Mouse (Mus musculus): ENCODE data around the gene Tnfaip8l2. TPM values are rescaled to one million over a fixed set of nuclear protein-coding genes. Genes with fewer than 3 reads are reported as not detected.
"Not testable (repeated sequence)": the region's sequence is repeated elsewhere in the genome, so short reads cannot be mapped to it uniquely, and the experiment has no call there.

Gene Tnfaip8l2
- total and polyA plus RNA-seq, 3 experiments, result 2.0 to 3.7 (median 2.2) TPM

GRCm38 (mm10) chr3:95112760-95113159 lies 29.4 kb downstream of the Tnfaip8l2 start:
- DNase-seq, result no peak

DNA sequence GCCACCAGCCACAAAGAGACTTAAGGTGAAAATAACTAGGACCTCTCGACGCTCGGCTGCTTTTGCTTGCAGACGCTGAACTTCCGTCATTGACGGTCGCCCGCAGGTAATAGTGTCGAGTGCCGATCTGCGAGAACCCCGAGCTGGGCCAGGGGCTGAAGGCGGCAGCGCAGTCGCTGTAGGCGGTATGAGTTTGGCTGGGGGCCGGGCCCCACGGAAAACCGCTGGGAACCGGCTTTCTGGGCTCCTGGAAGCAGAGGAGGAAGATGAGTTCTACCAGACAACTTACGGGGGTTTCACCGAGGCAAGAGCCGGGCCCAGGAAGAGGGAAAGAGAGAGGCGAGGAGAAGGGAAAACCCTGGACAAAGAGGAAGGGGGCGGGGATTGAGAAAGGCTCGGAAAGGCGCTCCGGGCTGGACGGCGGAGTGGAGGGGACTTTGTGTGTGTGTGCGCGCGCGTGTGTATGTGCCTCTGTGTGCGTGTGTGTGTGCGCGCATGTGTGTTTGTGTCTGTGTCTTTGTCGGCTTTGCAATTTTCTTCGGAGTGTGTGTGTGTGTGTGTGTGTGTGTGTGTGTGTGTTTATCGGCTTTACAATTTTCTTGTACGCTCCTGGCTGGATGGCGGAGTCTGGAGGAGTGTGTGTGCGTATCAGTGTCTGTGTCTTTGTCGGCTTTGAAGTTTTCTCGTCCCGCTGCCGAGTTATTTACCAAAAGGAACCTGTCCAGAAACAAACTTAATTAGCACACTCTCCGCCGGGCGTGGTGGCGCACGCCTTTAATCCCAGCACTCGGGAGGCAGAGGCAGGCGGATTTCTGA lies 31.0 kb downstream of the Tnfaip8l2 start, which contains the start of gene Vps72:
Gene Vps72 (plus strand): TSS at position 112 of the 816 bp plus-strand sequence.
- peak; percentile 95 for DNase-seq

DNA sequence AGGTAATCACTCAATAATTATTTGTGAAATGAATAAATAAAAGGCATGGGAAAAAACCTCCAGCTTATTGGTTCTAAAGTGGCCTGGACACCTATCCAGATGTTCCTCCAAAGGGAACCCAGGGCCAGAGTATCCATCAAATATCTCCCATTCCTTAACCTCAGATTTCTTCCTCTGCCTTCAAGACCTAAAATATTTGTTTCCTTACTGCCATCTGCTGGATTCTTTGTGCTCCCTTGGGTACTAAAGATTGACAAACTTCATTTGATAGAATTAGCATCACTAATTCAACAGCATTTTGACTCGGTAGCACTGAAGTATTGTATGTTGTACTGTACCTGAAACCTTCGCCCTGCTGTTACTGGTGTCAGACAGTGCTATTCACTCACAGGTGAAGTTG lies 34.3 kb downstream of the Tnfaip8l2 start:
- DNase-seq, result no peak

- not testable (repeated sequence) for DNase-seq
These were observed 34.9 kb downstream of the Tnfaip8l2 start for GRCm38 (mm10) chr3:95107308-95107707.

DNA sequence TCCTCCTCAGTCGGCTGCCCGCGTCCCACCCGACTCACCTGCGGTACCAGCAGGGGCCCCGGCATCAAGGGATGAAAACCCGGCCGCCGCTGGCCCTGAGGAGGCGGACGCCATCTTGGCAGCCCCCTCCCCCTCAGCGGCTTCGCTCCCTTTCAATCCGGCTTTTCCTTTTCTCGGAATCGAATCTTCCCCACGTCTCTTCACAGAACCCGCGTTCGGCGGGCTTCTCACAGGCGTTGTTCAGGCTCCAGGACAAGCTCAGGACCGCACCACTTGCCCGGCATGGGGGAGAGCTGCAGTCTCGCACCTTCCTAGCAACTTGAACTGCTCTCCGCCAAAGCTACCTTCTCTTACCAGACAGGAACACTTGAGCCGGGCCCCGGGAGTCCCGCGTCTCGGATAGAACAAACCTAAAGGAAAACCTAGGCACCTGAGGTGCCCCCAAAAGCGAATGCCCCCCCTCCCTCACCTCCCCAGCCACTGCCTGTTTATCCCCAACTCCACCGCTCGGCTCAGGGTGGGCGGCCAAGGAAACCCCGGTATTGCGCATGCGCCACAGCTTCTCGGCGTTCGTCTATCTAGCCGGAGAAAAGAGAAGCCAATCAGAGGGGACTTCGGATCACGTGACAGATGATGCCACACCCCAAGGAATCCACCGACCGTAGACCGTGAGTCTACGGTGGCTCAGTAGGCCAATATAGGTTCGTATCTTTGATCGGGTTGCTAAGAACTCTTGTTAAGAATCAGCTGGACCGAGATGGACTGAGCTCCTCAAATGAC lies 35.6 kb downstream of the Tnfaip8l2 start, which contains the start of gene Pip5k1a:
Gene Pip5k1a (minus strand): TSS at position 593 of the 780 bp plus-strand sequence.
- peak; percentile 96 for DNase-seq

GRCm38 (mm10) chr3:95105586-95106337 lies 36.4 kb downstream of the Tnfaip8l2 start:
- no peak for DNase-seq

GRCm38 (mm10) chr3:95105121-95105520 lies 37.0 kb downstream of the Tnfaip8l2 start:
- DNase-seq, result no peak

DNA sequence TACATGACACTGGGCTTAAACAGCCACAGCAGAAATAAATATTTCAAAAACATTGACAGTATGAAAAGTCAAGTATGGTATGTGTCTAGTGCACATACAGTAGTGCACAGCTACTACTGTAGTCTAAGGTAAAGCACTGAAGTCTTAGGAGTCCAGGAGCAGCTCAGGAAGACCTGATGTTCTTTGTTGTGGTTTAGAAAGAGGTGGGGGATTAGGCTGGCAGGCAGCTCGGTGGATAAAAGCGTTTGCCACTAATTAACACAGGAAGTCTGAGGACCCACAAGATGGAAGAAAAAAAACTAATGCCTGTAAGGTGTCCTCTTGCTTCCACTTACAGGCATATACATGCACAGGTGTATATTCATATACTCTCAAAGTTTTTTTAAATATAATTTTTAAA lies 41.3 kb downstream of the Tnfaip8l2 start:
- DNase-seq, result no peak

Small RNA genes lying within 50 kb of the gene (microRNA-seq; reads per million reads assigned to microRNA genes)
- 0 reads per million in 2 experiments for gene Mir8099-1

Other genes with a start within 250 kb of the Tnfaip8l2 start
- gene Selenbp1, start 209.3 kb downstream of the Tnfaip8l2 start, total RNA-seq (2021), result 10 to 100 TPM; 47.5 to 52.7 TPM
- gene Selenbp1, start 209.3 kb downstream of the Tnfaip8l2 start, polyA plus RNA-seq (2012; rRNA removed), result 102 and 126 TPM in 2 replicates
- gene Rfx5, start 188.3 kb downstream of the Tnfaip8l2 start, total RNA-seq (2021), result 10 to 100 TPM; 17.2 to 30.1 TPM
- 10.8 and 13.5 TPM in 2 replicates for gene Rfx5, start 188.3 kb downstream of the Tnfaip8l2 start, polyA plus RNA-seq (2012; rRNA removed)
- gene Pi4kb, start 167.6 kb downstream of the Tnfaip8l2 start, total RNA-seq (2021), result 10 to 100 TPM; 57.0 to 68.7 TPM
- gene Pi4kb, start 167.6 kb downstream of the Tnfaip8l2 start, polyA plus RNA-seq (2012; rRNA removed), result 29.3 and 29.9 TPM in 2 replicates
- gene Zfp687, start 126.9 kb downstream of the Tnfaip8l2 start, total RNA-seq (2021), result 10 to 100 TPM; 26.3 to 29.5 TPM
- gene Zfp687, start 126.9 kb downstream of the Tnfaip8l2 start, polyA plus RNA-seq (2012; rRNA removed), result 27.9 and 32.0 TPM in 2 replicates
- 100 to 1,000 TPM; 312 to 335 TPM for gene Psmd4, start 99.7 kb downstream of the Tnfaip8l2 start, total RNA-seq (2021)
- 105 and 114 TPM in 2 replicates for gene Psmd4, start 99.7 kb downstream of the Tnfaip8l2 start, polyA plus RNA-seq (2012; rRNA removed)
- 10 to 100 TPM; 40.8 to 49.9 TPM for gene Pip5k1a, start 35.4 kb downstream of the Tnfaip8l2 start, total RNA-seq (2021)
- gene Pip5k1a, start 35.4 kb downstream of the Tnfaip8l2 start, polyA plus RNA-seq (2012; rRNA removed), result 16.4 and 18.7 TPM in 2 replicates
- 10 to 100 TPM; 52.4 to 64.0 TPM for gene Vps72, start 31.3 kb downstream of the Tnfaip8l2 start, total RNA-seq (2021)
- 82.4 and 83.0 TPM in 2 replicates for gene Vps72, start 31.3 kb downstream of the Tnfaip8l2 start, polyA plus RNA-seq (2012; rRNA removed)
- under 1 TPM; 0.48 to 0.52 TPM for gene Tmod4, start 17.9 kb downstream of the Tnfaip8l2 start, total RNA-seq (2021)
- gene Tmod4, start 17.9 kb downstream of the Tnfaip8l2 start, polyA plus RNA-seq (2012; rRNA removed), result 0.17 and 0.30 TPM in 2 replicates
- 10 to 100 TPM; 33.4 to 37.0 TPM for gene Scnm1, start 8.3 kb downstream of the Tnfaip8l2 start, total RNA-seq (2021)
- 17.6 and 18.6 TPM in 2 replicates for gene Scnm1, start 8.3 kb downstream of the Tnfaip8l2 start, polyA plus RNA-seq (2012; rRNA removed)
- 1 to 10 TPM; 7.1 to 9.0 TPM for gene Lysmd1, start 8.3 kb downstream of the Tnfaip8l2 start, total RNA-seq (2021)
- gene Lysmd1, start 8.3 kb downstream of the Tnfaip8l2 start, polyA plus RNA-seq (2012; rRNA removed), result 3.7 and 4.7 TPM in 2 replicates
- 1 to 10 TPM; 2.6 to 3.8 TPM for gene Sema6c, start 18.1 kb upstream of the Tnfaip8l2 start, total RNA-seq (2021)
- 8.6 and 12.4 TPM in 2 replicates for gene Sema6c, start 18.1 kb upstream of the Tnfaip8l2 start, polyA plus RNA-seq (2012; rRNA removed)
- gene Gabpb2, start 75.6 kb upstream of the Tnfaip8l2 start, total RNA-seq (2021), result 10 to 100 TPM; 19.0 to 21.1 TPM
- 4.0 and 4.5 TPM in 2 replicates for gene Gabpb2, start 75.6 kb upstream of the Tnfaip8l2 start, polyA plus RNA-seq (2012; rRNA removed)
- gene Cdc42se1, start 86.4 kb upstream of the Tnfaip8l2 start, total RNA-seq (2021), result 100 to 1,000 TPM in 1 of 2 experiments, 10 to 100 TPM in 1; 89.7 to 102 TPM
- gene Cdc42se1, start 86.4 kb upstream of the Tnfaip8l2 start, polyA plus RNA-seq (2012; rRNA removed), result 46.1 and 53.0 TPM in 2 replicates
- 1 to 10 TPM; 8.0 to 8.7 TPM for gene Mllt11, start 89.8 kb upstream of the Tnfaip8l2 start, total RNA-seq (2021)
- gene Mllt11, start 89.8 kb upstream of the Tnfaip8l2 start, polyA plus RNA-seq (2012; rRNA removed), result 7.2 and 9.2 TPM in 2 replicates
- under 1 TPM in 1 of 2 experiments, not detected in 1; 0.21 TPM for gene Gm128, start 99.2 kb upstream of the Tnfaip8l2 start, total RNA-seq (2021)
- 0.20 and 0.22 TPM in 2 replicates for gene Gm128, start 99.2 kb upstream of the Tnfaip8l2 start, polyA plus RNA-seq (2012; rRNA removed)
- not detected for gene Bnipl, start 108.8 kb upstream of the Tnfaip8l2 start, total RNA-seq (2021)
- not detected in 2 replicates for gene Bnipl, start 108.8 kb upstream of the Tnfaip8l2 start, polyA plus RNA-seq (2012; rRNA removed)
- gene Mindy1, start 139.0 kb upstream of the Tnfaip8l2 start, total RNA-seq (2021), result 100 to 1,000 TPM; 131 to 139 TPM
- gene Mindy1, start 139.0 kb upstream of the Tnfaip8l2 start, polyA plus RNA-seq (2012; rRNA removed), result 209 and 296 TPM in 2 replicates
- 10 to 100 TPM; 26.3 to 31.1 TPM for gene Prune1, start 139.7 kb upstream of the Tnfaip8l2 start, total RNA-seq (2021)
- 14.1 and 15.4 TPM in 2 replicates for gene Prune1, start 139.7 kb upstream of the Tnfaip8l2 start, polyA plus RNA-seq (2012; rRNA removed)
- gene Anxa9, start 164.8 kb upstream of the Tnfaip8l2 start, total RNA-seq (2021), result 1 to 10 TPM; 1.2 to 2.5 TPM
- gene Anxa9, start 164.8 kb upstream of the Tnfaip8l2 start, polyA plus RNA-seq (2012; rRNA removed), result 0.88 and 1.3 TPM in 2 replicates
- gene Cers2, start 172.4 kb upstream of the Tnfaip8l2 start, total RNA-seq (2021), result 100 to 1,000 TPM; 224 to 263 TPM
- gene Cers2, start 172.4 kb upstream of the Tnfaip8l2 start, polyA plus RNA-seq (2012; rRNA removed), result 78.7 and 99.1 TPM in 2 replicates
- 10 to 100 TPM; 20.7 to 21.7 TPM for gene Setdb1, start 214.8 kb upstream of the Tnfaip8l2 start, total RNA-seq (2021)
- 6.9 and 7.6 TPM in 2 replicates for gene Setdb1, start 214.8 kb upstream of the Tnfaip8l2 start, polyA plus RNA-seq (2012; rRNA removed)